In the genomic region with DNA sequence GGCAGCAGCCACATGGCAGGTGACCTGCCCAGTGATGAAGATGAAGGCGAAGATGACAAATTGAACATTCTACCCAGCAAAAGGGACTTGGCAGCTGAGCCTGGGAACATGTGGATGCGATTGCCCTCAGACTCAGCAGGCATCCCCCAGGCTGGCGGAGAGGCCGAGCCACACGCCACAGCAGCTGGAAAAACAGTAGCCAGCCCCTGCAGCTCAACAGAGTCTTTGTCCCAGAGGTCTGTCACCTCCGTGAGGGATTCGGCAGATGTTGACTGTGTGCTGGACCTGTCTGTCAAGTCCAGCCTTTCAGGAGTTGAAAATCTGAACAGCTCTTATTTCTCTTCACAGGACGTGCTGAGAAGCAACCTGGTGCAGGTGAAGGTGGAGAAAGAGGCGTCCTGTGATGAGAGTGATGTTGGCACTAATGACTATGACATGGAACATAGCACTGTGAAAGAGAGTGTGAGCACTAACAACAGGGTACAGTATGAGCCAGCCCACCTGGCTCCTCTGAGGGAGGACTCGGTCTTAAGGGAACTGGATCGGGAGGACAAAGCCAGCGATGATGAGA, we compare ENCODE assay signal across 10 mouse cellular contexts. TPM values are rescaled to one million over a fixed set of nuclear protein-coding genes. Genes with fewer than 3 reads are reported as not detected.
DNase-seq lines count a peak whose midpoint lies in the region; ATAC-seq lines count a peak whose summit lies in the region.
"Had no signal": no experiment of that assay in that cellular context is flagged by ENCODE, and none has a peak within 500 bp of the region (broad histone marks: within the 10 kb centered on the region; RNA-seq: fewer than 3 reads in every experiment).

No protein-coding gene starts in this region.

- H3K27me3 ChIP-seq in heart, embryonic 13.5 days (replicated peaks), result no peaks in the 10 kb centered on the region
- H3K27me3 ChIP-seq in heart, embryonic 12.5 days (replicated peaks), result no peaks in the 10 kb centered on the region
- H3K27me3 ChIP-seq in embryonic facial prominence, embryonic 10.5 days (replicated peaks; ENCODE audit: low read depth, poor library complexity, severe bottlenecking), result no peaks in the 10 kb centered on the region
- H3K27me3 ChIP-seq in hindbrain, embryonic 14.5 days (ENCODE audit: control insufficient read depth, insufficient read depth, low read length), result no peaks in the 10 kb centered on the region
- H3K27me3 ChIP-seq in neural tube, embryonic 11.5 days (ENCODE audit: control insufficient read depth, insufficient read depth, low read length), result no peaks in the 10 kb centered on the region

- no peak overlapping the region for H3K4me3 ChIP-seq in heart, embryonic 13.5 days
- H3K4me3 ChIP-seq in heart, embryonic 12.5 days, result no peak overlapping the region
- H3K4me3 ChIP-seq in embryonic facial prominence, embryonic 10.5 days, result peak overlapping the region; percentile 89
- peak overlapping the region; percentile 73 for H3K4me3 ChIP-seq in hindbrain, embryonic 14.5 days (replicated peaks; ENCODE audit: low read length)
- H3K4me3 ChIP-seq in neural tube, embryonic 11.5 days (ENCODE audit: low read depth, low read length), result peak overlapping the region; percentile 96

- H3K9me3 ChIP-seq in heart, embryonic 13.5 days, result no peaks in the 10 kb centered on the region
- H3K9me3 ChIP-seq in heart, embryonic 12.5 days (replicated peaks), result no peaks in the 10 kb centered on the region
- H3K9me3 ChIP-seq in embryonic facial prominence, embryonic 10.5 days, result no peaks in the 10 kb centered on the region
- no peaks in the 10 kb centered on the region for H3K9me3 ChIP-seq in hindbrain, embryonic 14.5 days (ENCODE audit: control insufficient read depth, low read length)
- no peaks in the 10 kb centered on the region for H3K9me3 ChIP-seq in neural tube, embryonic 11.5 days (ENCODE audit: control insufficient read depth, low read length)

- H3K4me1 ChIP-seq in heart, embryonic 13.5 days, result peaks cover 42% of the 10 kb centered on the region
- peaks cover 36% of the 10 kb centered on the region for H3K4me1 ChIP-seq in heart, embryonic 12.5 days (replicated peaks)
- H3K4me1 ChIP-seq in embryonic facial prominence, embryonic 10.5 days, result peaks cover 85% of the 10 kb centered on the region
- peaks cover 55% of the 10 kb centered on the region for H3K4me1 ChIP-seq in hindbrain, embryonic 14.5 days (replicated peaks; ENCODE audit: control insufficient read depth, insufficient read depth, low read length)
- H3K4me1 ChIP-seq in neural tube, embryonic 11.5 days (ENCODE audit: control insufficient read depth, insufficient read depth, low read length), result peaks cover 28% of the 10 kb centered on the region

- H3K36me3 ChIP-seq in heart, embryonic 13.5 days, result peaks cover 29% of the 10 kb centered on the region
- peaks cover 20% of the 10 kb centered on the region for H3K36me3 ChIP-seq in heart, embryonic 12.5 days
- H3K36me3 ChIP-seq in embryonic facial prominence, embryonic 10.5 days (replicated peaks), result peaks cover 20% of the 10 kb centered on the region
- H3K36me3 ChIP-seq in hindbrain, embryonic 14.5 days (replicated peaks; ENCODE audit: control insufficient read depth, insufficient read depth), result peaks cover 19% of the 10 kb centered on the region
- peaks cover 6% of the 10 kb centered on the region for H3K36me3 ChIP-seq in neural tube, embryonic 11.5 days (ENCODE audit: control insufficient read depth, insufficient read depth, low read length)

- ATAC-seq in heart, embryonic 13.5 days (ENCODE audit: extremely low read depth, insufficient number of reproducible peaks, low FRiP score, low TSS enrichment), result no peak
- no peak for ATAC-seq in heart, embryonic 12.5 days (ENCODE audit: insufficient number of reproducible peaks, low FRiP score)
- 0 out of 2 replicates have a peak, but pooled peaks have one; percentile 0 for ATAC-seq in hindbrain, embryonic 14.5 days (ENCODE audit: low FRiP score)
- no peak for ATAC-seq in neural tube, embryonic 11.5 days (ENCODE audit: insufficient read depth, low FRiP score, low TSS enrichment)
- ATAC-seq in megakaryocyte progenitor cell, adult 5-6 weeks (replicated peaks; ENCODE audit: poor library complexity), result no peak
- ATAC-seq: activated CD4-positive, CD25-positive, alpha-beta regulatory T cell, adult 4 months had no signal

- WGBS in heart, embryonic 13.5 days, result 77% methylated on average over 12 of the region's 12 CpGs
- WGBS in heart, embryonic 12.5 days, result 70% methylated on average over 12 of the region's 12 CpGs
- 29% methylated on average over 12 of the region's 12 CpGs for WGBS in embryonic facial prominence, embryonic 10.5 days
- 21% methylated on average over 12 of the region's 12 CpGs for WGBS in hindbrain, embryonic 14.5 days
- 30% methylated on average over 12 of the region's 12 CpGs for WGBS in neural tube, embryonic 11.5 days

- peak; percentile 80 for DNase-seq in embryonic facial prominence, embryonic 10.5 days (ENCODE audit: low spot score)
- DNase-seq in hindbrain, embryonic 14.5 days (ENCODE audit: low spot score), result no peak
- DNase-seq in neural tube, embryonic 11.5 days (ENCODE audit: low spot score), result peak; percentile 67
- no peak for DNase-seq in testis, postnatal 14 days (ENCODE audit: low spot score)
- no peak for DNase-seq in ovary, postnatal 10 days (ENCODE audit: low spot score)
- DNase-seq: B cell, adult 2 months had no signal

- peak overlapping the region; percentile 6; the same call in 1 of the 2 replicates for H3K4me2 ChIP-seq in heart, embryonic 13.5 days
- H3K4me2 ChIP-seq in heart, embryonic 12.5 days, result no peak overlapping the region
- H3K4me2 ChIP-seq in hindbrain, embryonic 14.5 days (replicated peaks), result peak overlapping the region; percentile 86
- H3K4me2 ChIP-seq in neural tube, embryonic 11.5 days (ENCODE audit: low read depth), result peak overlapping the region; percentile 61

- H3K27ac ChIP-seq in heart, embryonic 13.5 days (replicated peaks), result no peak overlapping the region
- H3K27ac ChIP-seq in heart, embryonic 12.5 days (ENCODE audit: poor library complexity, severe bottlenecking), result no peak overlapping the region
- H3K27ac ChIP-seq in embryonic facial prominence, embryonic 10.5 days (replicated peaks), result peak overlapping the region; percentile 79
- peak overlapping the region; percentile 77 for H3K27ac ChIP-seq in hindbrain, embryonic 14.5 days
- peak overlapping the region; percentile 80 for H3K27ac ChIP-seq in neural tube, embryonic 11.5 days (ENCODE audit: low read depth, low read length)

- no peak overlapping the region for H3K9ac ChIP-seq in heart, embryonic 13.5 days
- H3K9ac ChIP-seq in heart, embryonic 12.5 days, result no peak overlapping the region
- H3K9ac ChIP-seq in hindbrain, embryonic 14.5 days, result peak overlapping the region; percentile 56
- peak overlapping the region; percentile 62 for H3K9ac ChIP-seq in neural tube, embryonic 11.5 days (ENCODE audit: low read length)

RNA-seq across cellular contexts. Expression of gene Zbtb18, which starts 5.5 kb away (rescaled TPM):
- 1.0 and 2.0 TPM in 2 replicates for polyA plus RNA-seq in heart, embryonic 13.5 days (2015; fragmentation: Nextera tagmentation; extraction: Ambion mirVana)
- 1.5 and 1.6 TPM in 2 replicates for polyA plus RNA-seq in heart, embryonic 12.5 days (2016; fragmentation: Nextera tagmentation; extraction: Ambion mirVana)
- 2.1 and 3.4 TPM in 2 replicates for polyA plus RNA-seq in embryonic facial prominence, embryonic 10.5 days (2016; fragmentation: Nextera tagmentation; extraction: Ambion mirVana)
- 8.2 and 9.0 TPM in 2 replicates for polyA plus RNA-seq in hindbrain, embryonic 14.5 days (2014; fragmentation: Nextera tagmentation; extraction: Ambion mirVana)
- polyA plus RNA-seq in neural tube, embryonic 11.5 days (2014; fragmentation: Nextera tagmentation; extraction: Ambion mirVana), result 8.5 and 11.6 TPM in 2 replicates
- 52.6 and 55.8 TPM in 2 replicates for total RNA-seq in megakaryocyte progenitor cell, adult 5-6 weeks (2015)
- 56.3 and 59.1 TPM in 2 replicates for total RNA-seq in megakaryocyte progenitor cell, adult 5-6 weeks (2017)

Comparison
In these comparisons a context has a peak if more than half of its experiments do, and no peak if none do; other contexts are left out.
1. H3K27ac ChIP-seq: peak in embryonic facial prominence, embryonic 10.5 days (single experiment), hindbrain, embryonic 14.5 days (single experiment) and neural tube, embryonic 11.5 days (single experiment); none in heart, embryonic 13.5 days (single experiment) and heart, embryonic 12.5 days (single experiment).
2. H3K4me3 ChIP-seq: peak in embryonic facial prominence, embryonic 10.5 days (single experiment), hindbrain, embryonic 14.5 days (single experiment) and neural tube, embryonic 11.5 days (single experiment); none in heart, embryonic 13.5 days (single experiment) and heart, embryonic 12.5 days (single experiment).
3. H3K9ac ChIP-seq: peak in hindbrain, embryonic 14.5 days (single experiment) and neural tube, embryonic 11.5 days (single experiment); none in heart, embryonic 13.5 days (single experiment) and heart, embryonic 12.5 days (single experiment).
4. DNase-seq: peak in embryonic facial prominence, embryonic 10.5 days (single experiment) and neural tube, embryonic 11.5 days (single experiment); none in hindbrain, embryonic 14.5 days (single experiment), testis, postnatal 14 days (single experiment) and ovary, postnatal 10 days (single experiment).